ENCODE assay signal across 9 mouse cellular contexts in genomic region chr2:157069755-157070315, GRCm38 (mm10). TPM values are rescaled to one million over a fixed set of nuclear protein-coding genes. Genes with fewer than 3 reads are reported as not detected.
DNase-seq lines count a peak whose midpoint lies in the region; ATAC-seq lines count a peak whose summit lies in the region.
"Had no signal": no experiment of that assay in that cellular context is flagged by ENCODE, and none has a peak within 500 bp of the region (broad histone marks: within the 10 kb centered on the region; RNA-seq: fewer than 3 reads in every experiment).

No protein-coding gene starts in this region.

- H3K27me3 ChIP-seq in heart, embryonic 13.5 days (replicated peaks): no peaks in the 10 kb centered on the region
- H3K27me3 ChIP-seq in heart, embryonic 15.5 days: no peaks in the 10 kb centered on the region

- H3K36me3 ChIP-seq in heart, embryonic 13.5 days: peaks cover 12% of the 10 kb centered on the region
- H3K36me3 ChIP-seq in heart, embryonic 15.5 days: no peaks in the 10 kb centered on the region

- intact Hi-C loops in heart, postnatal 25 days (cut with DNase I): no loop called here

- no peak overlapping the region for H3K4me3 ChIP-seq in heart, embryonic 13.5 days
- no peak overlapping the region for H3K4me3 ChIP-seq in heart, embryonic 15.5 days
- H3K4me3 ChIP-seq: erythroblast, embryonic 14.5 days had no signal

- H3K27ac ChIP-seq in heart, embryonic 13.5 days (replicated peaks): peak overlapping the region; percentile 96
- peak overlapping the region; percentile 85 for H3K27ac ChIP-seq in heart, embryonic 15.5 days

- H3K4me1 ChIP-seq in heart, embryonic 13.5 days: peaks cover 100% of the 10 kb centered on the region
- peaks cover 95% of the 10 kb centered on the region for H3K4me1 ChIP-seq in heart, embryonic 15.5 days (replicated peaks)

- peak overlapping the region; percentile 51 for H3K4me2 ChIP-seq in heart, embryonic 13.5 days
- no peak overlapping the region; the same call in 1 of the 2 replicates for H3K4me2 ChIP-seq in heart, embryonic 15.5 days

- WGBS in heart, embryonic 13.5 days: 21% methylated on average over 3 of the region's 3 CpGs
- WGBS in heart, embryonic 15.5 days: 18% methylated on average over 3 of the region's 3 CpGs

- no peak for DNase-seq in heart, postnatal 25 days (ENCODE audit: low spot score)
- DNase-seq in adipocyte (ENCODE audit: low spot score): peak; percentile 86
- no peak for DNase-seq in ovary, postnatal 10 days (ENCODE audit: low spot score)
- DNase-seq in frontal cortex, postnatal 25 days (ENCODE audit: low spot score in 2 of 2): no peak

- no peak for ATAC-seq in heart, embryonic 13.5 days (ENCODE audit: extremely low read depth, insufficient number of reproducible peaks, low FRiP score, low TSS enrichment)
- no peak for ATAC-seq in heart, embryonic 15.5 days (replicated peaks; ENCODE audit: insufficient number of reproducible peaks, insufficient read depth, low FRiP score, low read depth)
- ATAC-seq in megakaryocyte progenitor cell, adult 5-6 weeks (replicated peaks; ENCODE audit: poor library complexity): 0 out of 2 replicates have a peak, but pooled peaks have one; percentile 1
- no peak for ATAC-seq in megakaryocyte-erythroid progenitor cell, adult 5-6 weeks (replicated peaks; ENCODE audit: low FRiP score, low TSS enrichment, poor library complexity, severe bottlenecking)

- H3K9ac ChIP-seq in heart, embryonic 13.5 days: peak overlapping the region; percentile 77
- 0 out of 2 replicates have a peak overlapping the region, but pooled peaks have one; percentile 43 for H3K9ac ChIP-seq in heart, embryonic 15.5 days

- no peaks in the 10 kb centered on the region for H3K9me3 ChIP-seq in heart, embryonic 13.5 days
- H3K9me3 ChIP-seq in heart, embryonic 15.5 days (replicated peaks): no peaks in the 10 kb centered on the region

RNA-seq across cellular contexts. Expression of gene Soga1, which starts 9.2 kb away (rescaled TPM):
- 2.6 TPM in 2 replicates for polyA plus RNA-seq in heart, embryonic 13.5 days (2015; fragmentation: Nextera tagmentation; extraction: Ambion mirVana)
- total RNA-seq in heart, postnatal 25 days (2021): 10 to 100 TPM; 11.9 to 14.1 TPM
- polyA plus RNA-seq in heart, embryonic 15.5 days (2015; fragmentation: Nextera tagmentation; extraction: Ambion mirVana): 1.7 and 2.7 TPM in 2 replicates
- total RNA-seq in megakaryocyte progenitor cell, adult 5-6 weeks (2015): 1.9 and 2.9 TPM in 2 replicates
- total RNA-seq in megakaryocyte progenitor cell, adult 5-6 weeks (2017): 2.3 and 2.4 TPM in 2 replicates
- 11.0 and 11.7 TPM in 2 replicates for total RNA-seq in megakaryocyte-erythroid progenitor cell, adult 5-6 weeks (2014; fragmentation: Nextera tagmentation)
- 5.6 and 8.6 TPM in 2 replicates for total RNA-seq in megakaryocyte-erythroid progenitor cell, adult 5-6 weeks (2017)

RNA-seq across cellular contexts. Expression of gene Tldc2, which starts 17.0 kb away (rescaled TPM):
- not detected in 2 replicates for polyA plus RNA-seq in heart, embryonic 13.5 days (2015; fragmentation: Nextera tagmentation; extraction: Ambion mirVana)
- not detected for total RNA-seq in heart, postnatal 25 days (2021)
- polyA plus RNA-seq in heart, embryonic 15.5 days (2015; fragmentation: Nextera tagmentation; extraction: Ambion mirVana): not detected in 2 replicates
- not detected in 2 replicates for total RNA-seq in megakaryocyte progenitor cell, adult 5-6 weeks (2015)
- total RNA-seq in megakaryocyte progenitor cell, adult 5-6 weeks (2017): not detected in 2 replicates
- total RNA-seq in megakaryocyte-erythroid progenitor cell, adult 5-6 weeks (2014; fragmentation: Nextera tagmentation): not detected in 2 replicates
- not detected in 2 replicates for total RNA-seq in megakaryocyte-erythroid progenitor cell, adult 5-6 weeks (2017)
- polyA plus RNA-seq: erythroblast, embryonic 14.5 days had no signal
